Mouse (Mus musculus): ENCODE measurements around the gene Lin9.

Lin9 gene

GRCm38 (mm10) chr1:180707368-180707767 is 66.4 kb downstream of the Lin9 start:
- no peak for DNase-seq (ENCODE audit: low spot score in 2 of 2)

- no peak for DNase-seq (ENCODE audit: low spot score in 2 of 2)
These were observed 66.9 kb downstream of the Lin9 start for GRCm38 (mm10) chr1:180707813-180708212.

- DNase-seq (ENCODE audit: low spot score in 2 of 2) = no peak
These were observed 68.2 kb downstream of the Lin9 start for GRCm38 (mm10) chr1:180708935-180709776.

- no peak for DNase-seq (ENCODE audit: low spot score in 2 of 2)
These were observed 77.8 kb downstream of the Lin9 start for GRCm38 (mm10) chr1:180718756-180719155.

- no peak for DNase-seq (ENCODE audit: low spot score in 2 of 2)
These were observed 78.5 kb downstream of the Lin9 start for GRCm38 (mm10) chr1:180719483-180719882.

GRCm38 (mm10) chr1:180719951-180720689 is 79.2 kb downstream of the Lin9 start:
- DNase-seq (ENCODE audit: low spot score in 2 of 2) = peak; percentile 69 to 77

- no peak for DNase-seq (ENCODE audit: low spot score in 2 of 2)
These were observed 81.7 kb downstream of the Lin9 start for GRCm38 (mm10) chr1:180722608-180723007.

- no peak for DNase-seq (ENCODE audit: low spot score in 2 of 2)
These were observed 82.8 kb downstream of the Lin9 start for GRCm38 (mm10) chr1:180723701-180724238.

GRCm38 (mm10) chr1:180725704-180726179 is 84.8 kb downstream of the Lin9 start, which contains the start of gene Acbd3:
Acbd3 (plus strand) TSS chr1:180726043.
- peak; percentile 94 for DNase-seq (ENCODE audit: low spot score in 2 of 2)

GRCm38 (mm10) chr1:180726183-180726582 is 85.2 kb downstream of the Lin9 start:
- peak; percentile 38 to 40 for DNase-seq (ENCODE audit: low spot score in 2 of 2)

- DNase-seq (ENCODE audit: low spot score in 2 of 2) = no peak
These were observed 88.3 kb downstream of the Lin9 start for GRCm38 (mm10) chr1:180729231-180729630.
